Mouse (Mus musculus) urinary bladder, adult 18-20 months (tissue): Measurements from ENCODE around the gene Fads3.
A peak's percentile ranks its signal among the peaks of the same experiment; 100 is the strongest.

Experiments
- DNase-seq, 2 experiments: peaks; one replicate each; pipeline ENCODE4 v3.0.0; 2022; ENCODE audit warnings: low spot score in 2 of 2, mixed read lengths in 2 of 2

The Fads3 gene

GRCm38 (mm10) chr19:10066502-10066901 lies 25.1 kb downstream of the Fads3 start:
- no peak for DNase-seq

GRCm38 (mm10) chr19:10067701-10068100 lies 26.3 kb downstream of the Fads3 start:
- DNase-seq, result no peak

- DNase-seq, result no peak
These were observed 29.0 kb downstream of the Fads3 start for GRCm38 (mm10) chr19:10070186-10070980.

DNA sequence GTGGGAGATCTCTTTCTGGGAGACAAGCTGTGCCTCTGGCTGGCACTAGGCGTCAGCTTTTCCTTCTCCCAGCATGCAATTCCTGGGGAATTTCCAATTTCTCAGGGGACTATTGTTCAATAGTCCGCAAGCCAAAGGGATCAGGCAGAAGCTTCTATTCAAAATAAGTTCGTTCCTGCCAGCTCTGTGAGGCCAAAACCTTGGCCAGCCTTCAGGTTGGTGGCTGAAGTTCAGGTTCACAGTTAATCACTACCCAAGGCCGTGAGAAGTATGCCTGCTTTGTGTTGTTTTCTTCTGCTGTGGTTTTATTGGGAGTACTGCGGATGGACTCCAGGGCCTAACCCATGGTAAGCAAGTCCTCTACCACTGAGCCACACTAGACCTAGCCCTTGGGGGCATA lies 29.8 kb downstream of the Fads3 start:
- DNase-seq, result no peak

DNA sequence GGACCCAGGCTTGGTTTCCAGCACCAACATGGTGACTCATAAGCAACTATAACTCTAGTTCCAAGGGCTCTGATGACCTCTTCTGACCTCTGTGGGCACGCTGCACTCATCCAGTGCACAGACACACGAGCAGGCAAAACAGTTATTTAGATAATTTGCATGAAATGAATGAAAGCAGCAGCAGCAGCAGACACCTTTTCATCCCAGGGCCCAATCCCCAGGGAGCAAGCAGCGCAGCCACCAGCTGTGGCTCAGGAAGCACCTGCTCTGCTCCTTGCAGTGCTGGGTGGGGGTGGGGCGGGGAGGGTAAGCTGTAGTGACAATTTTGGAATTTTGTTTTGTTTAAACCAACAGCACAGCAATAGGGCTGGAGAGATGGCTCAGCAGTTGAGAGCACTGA lies 30.5 kb downstream of the Fads3 start:
- DNase-seq, result no peak

GRCm38 (mm10) chr19:10073145-10073544 lies 31.8 kb downstream of the Fads3 start:
- DNase-seq, result no peak

- DNase-seq, result no peak
These were observed 37.0 kb downstream of the Fads3 start for GRCm38 (mm10) chr19:10078392-10078791.

GRCm38 (mm10) chr19:10080384-10080783 lies 39.0 kb downstream of the Fads3 start:
- no peak for DNase-seq

DNA sequence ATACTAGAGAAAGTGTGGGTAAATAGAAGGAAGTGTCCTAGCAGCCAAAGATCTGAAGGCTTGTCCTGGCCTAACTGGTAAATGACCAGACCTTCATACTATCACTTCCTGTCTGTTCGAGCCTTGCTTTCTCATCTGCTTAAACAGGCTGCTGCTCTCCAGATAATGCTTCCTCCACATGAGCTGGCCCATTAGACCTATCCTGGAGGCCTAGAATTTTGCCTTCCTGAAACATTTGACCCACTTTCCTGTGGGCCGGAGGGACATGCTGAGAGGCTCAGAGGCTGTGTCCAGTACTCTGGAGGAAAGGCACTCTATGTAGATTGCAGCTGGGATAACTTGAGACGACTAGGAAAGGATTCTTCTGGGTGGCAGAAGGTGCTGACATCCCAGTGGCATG lies 40.7 kb downstream of the Fads3 start:
- DNase-seq, result no peak

DNA sequence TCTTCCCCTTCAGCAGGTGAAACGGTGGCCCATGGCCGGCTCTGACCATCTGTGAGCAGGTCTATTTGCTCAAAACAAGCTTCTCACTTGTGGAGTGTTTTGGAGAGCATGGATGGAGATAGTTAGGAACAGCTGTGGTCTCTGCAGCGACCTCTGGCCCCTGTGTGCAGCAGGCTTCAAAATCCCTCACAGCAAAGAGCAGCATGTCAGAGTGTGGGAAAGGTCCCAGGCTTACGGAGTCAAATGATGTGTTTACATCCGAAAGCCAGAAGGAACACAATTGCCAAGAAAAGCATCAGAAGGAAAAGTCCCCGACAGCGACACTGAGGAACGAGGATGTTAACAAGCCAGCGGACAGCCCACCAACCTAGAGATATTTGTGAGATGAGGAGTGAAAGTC lies 44.1 kb downstream of the Fads3 start:
- no peak for DNase-seq

GRCm38 (mm10) chr19:10086976-10087375 lies 45.6 kb downstream of the Fads3 start:
- DNase-seq, result no peak

GRCm38 (mm10) chr19:10093829-10094228 lies 52.5 kb downstream of the Fads3 start:
- DNase-seq, result no peak

DNA sequence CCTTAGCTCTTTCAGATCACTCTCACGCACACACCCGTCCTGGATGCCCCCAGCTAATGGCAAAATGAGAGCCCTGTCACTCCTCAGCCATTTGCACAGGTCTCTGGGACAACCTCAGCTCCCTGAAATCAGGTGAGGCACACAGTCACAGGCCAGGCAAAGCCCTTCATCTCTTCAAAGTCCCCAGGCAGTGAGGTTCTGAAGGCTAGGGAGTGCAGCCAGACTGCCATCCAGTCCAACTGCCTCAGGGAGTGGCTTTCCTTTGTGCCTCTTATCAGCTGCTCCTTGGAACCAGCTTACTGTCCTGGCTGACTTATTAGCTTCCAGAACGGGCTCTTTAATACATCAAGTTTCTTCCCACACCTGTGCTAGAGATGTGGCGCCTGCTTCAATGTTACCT lies 53.3 kb downstream of the Fads3 start:
- no peak for DNase-seq

GRCm38 (mm10) chr19:10096371-10096876 lies 55.1 kb downstream of the Fads3 start:
- DNase-seq, result no peak

DNA sequence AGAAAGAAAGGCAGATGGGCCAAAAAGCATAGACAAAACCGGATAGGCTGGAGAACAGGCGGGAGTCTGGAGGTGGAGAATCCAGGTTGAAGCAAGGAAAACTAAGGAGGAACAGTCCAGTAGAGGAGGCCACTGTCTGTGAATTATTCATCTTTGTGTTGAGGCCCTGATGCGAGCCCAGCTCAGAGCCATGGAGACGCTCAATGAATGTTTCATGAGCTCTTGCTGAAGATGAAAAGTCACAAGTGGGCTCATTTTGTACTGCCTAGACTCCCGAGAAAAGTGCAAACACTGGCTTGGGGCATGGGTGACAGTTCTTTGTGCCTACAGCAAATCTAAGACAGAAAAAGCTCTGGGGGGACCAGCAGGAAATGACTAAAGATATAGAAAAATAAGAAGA lies 56.5 kb downstream of the Fads3 start:
- DNase-seq, result no peak

DNA sequence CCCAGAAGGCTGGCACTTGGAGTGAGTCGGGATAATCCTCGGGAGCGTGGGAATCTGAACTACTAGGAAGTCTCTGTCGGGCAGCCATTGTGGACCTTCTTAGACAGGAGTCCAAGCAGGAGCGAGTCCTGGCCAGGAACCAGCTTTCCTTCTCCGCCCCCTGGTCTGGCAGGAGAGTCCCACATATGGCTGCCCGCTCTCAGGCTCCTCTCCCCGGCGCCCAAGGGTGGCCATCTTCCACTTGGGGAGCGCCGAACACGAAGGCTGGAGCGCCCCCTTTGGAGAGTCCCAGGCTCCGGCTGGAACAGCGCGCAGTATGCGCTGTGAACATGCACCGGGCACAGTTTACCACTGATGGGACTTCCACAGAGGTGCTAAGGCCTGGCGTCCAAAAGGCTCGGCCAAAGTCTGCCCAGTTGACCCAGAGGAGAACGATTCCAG lies 59.3 kb downstream of the Fads3 start:
- DNase-seq, result peak; percentile 76 to 79

GRCm38 (mm10) chr19:10101341-10102053 lies 60.1 kb downstream of the Fads3 start, which contains the start of gene Fads2:
Gene Fads2, minus strand, starts transcription at chr19:10101746.
- peak; percentile 86 to 89 for DNase-seq

- DNase-seq, result peak in 1 of 2 experiments; percentile 26
These were observed 60.8 kb downstream of the Fads3 start for GRCm38 (mm10) chr19:10102054-10102700.

GRCm38 (mm10) chr19:10104234-10104633 lies 62.9 kb downstream of the Fads3 start:
- no peak for DNase-seq

- DNase-seq, result no peak
These were observed 63.7 kb downstream of the Fads3 start for GRCm38 (mm10) chr19:10105034-10105493.

- DNase-seq, result no peak
These were observed 65.3 kb downstream of the Fads3 start for GRCm38 (mm10) chr19:10106634-10107033.

DNA sequence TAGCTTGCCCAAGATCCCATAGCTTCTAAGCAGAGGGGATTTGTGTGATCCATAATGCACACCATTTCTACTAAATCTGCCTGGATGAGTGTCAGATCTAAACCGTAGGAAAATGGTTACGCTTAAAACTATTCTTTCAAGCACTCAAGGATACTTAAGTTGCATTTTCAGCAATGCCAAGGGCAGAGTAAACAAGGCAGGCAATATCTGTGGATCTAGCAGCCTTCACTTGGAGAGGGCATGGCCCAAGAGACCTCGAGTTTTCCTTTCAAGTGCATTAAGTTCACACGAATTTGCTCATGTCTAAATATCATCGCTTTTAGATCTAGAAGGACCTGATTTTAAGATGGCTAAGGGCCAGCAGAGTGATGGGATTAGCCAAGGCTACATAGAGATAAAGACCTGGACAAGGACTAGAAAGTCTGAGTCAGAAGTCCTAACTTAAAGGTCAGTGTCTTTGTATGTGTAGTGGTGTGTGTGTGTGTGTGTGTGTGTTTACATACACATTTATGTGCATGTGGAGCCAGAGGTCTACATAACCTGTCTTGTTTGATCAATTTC lies 65.8 kb downstream of the Fads3 start:
- no peak for DNase-seq
